Mouse (Mus musculus) telencephalon, adult 2 months (tissue): Measurements from ENCODE around the gene Prss57.

Experiments used
- DNase-seq: peaks from one replicate; pipeline ENCODE4 v3.0.0-alpha.2; 2011; ENCODE audit warnings: low read depth, low spot score

The Prss57 gene

GRCm38 (mm10) chr10:79790861-79791260, at the start of gene Prss57:
Gene Prss57, minus strand, starts transcription at chr10:79790961.
- DNase-seq, result no peak

GRCm38 (mm10) chr10:79840091-79840490, 49.3 kb upstream of the Prss57 start:
- no peak for DNase-seq

- no peak for DNase-seq
Measured at GRCm38 (mm10) chr10:79838151-79838550, 47.4 kb upstream of the Prss57 start.

- no peak for DNase-seq
Measured at GRCm38 (mm10) chr10:79836918-79837317, 46.2 kb upstream of the Prss57 start.

GRCm38 (mm10) chr10:79834769-79835398, 44.1 kb upstream of the Prss57 start:
- DNase-seq, result no peak

- no peak for DNase-seq
Measured at GRCm38 (mm10) chr10:79832786-79833181, 42.0 kb upstream of the Prss57 start.

- DNase-seq, result no peak
Measured at GRCm38 (mm10) chr10:79832026-79832785, 41.4 kb upstream of the Prss57 start.

GRCm38 (mm10) chr10:79831583-79831982, 40.8 kb upstream of the Prss57 start:
- no peak for DNase-seq

- DNase-seq, result no peak
Measured at GRCm38 (mm10) chr10:79824413-79824812, 33.7 kb upstream of the Prss57 start.

GRCm38 (mm10) chr10:79823011-79823410, 32.2 kb upstream of the Prss57 start:
- no peak for DNase-seq

- DNase-seq, result no peak
Measured at GRCm38 (mm10) chr10:79822372-79822771, 31.6 kb upstream of the Prss57 start.

GRCm38 (mm10) chr10:79821731-79822130, 31.0 kb upstream of the Prss57 start:
- DNase-seq, result no peak

- no peak for DNase-seq
Measured at GRCm38 (mm10) chr10:79820782-79821181, 30.0 kb upstream of the Prss57 start, which contains the start of gene Misp. Gene Misp, plus strand, starts transcription at chr10:79820989.

GRCm38 (mm10) chr10:79820277-79820676, 29.5 kb upstream of the Prss57 start:
- DNase-seq, result no peak

GRCm38 (mm10) chr10:79819606-79820005, 28.8 kb upstream of the Prss57 start:
- DNase-seq, result no peak

- DNase-seq, result no peak
Measured at GRCm38 (mm10) chr10:79818225-79818624, 27.5 kb upstream of the Prss57 start.

GRCm38 (mm10) chr10:79817111-79817510, 26.4 kb upstream of the Prss57 start:
- no peak for DNase-seq

GRCm38 (mm10) chr10:79815671-79816494, 25.1 kb upstream of the Prss57 start:
- DNase-seq, result no peak

GRCm38 (mm10) chr10:79814271-79814842, 23.6 kb upstream of the Prss57 start:
- DNase-seq, result no peak

GRCm38 (mm10) chr10:79811736-79812637, 21.2 kb upstream of the Prss57 start:
- no peak for DNase-seq

- DNase-seq, result no peak
Measured at GRCm38 (mm10) chr10:79808728-79809127, 18.0 kb upstream of the Prss57 start.
